Mouse (Mus musculus): ENCODE results near the gene Olfr653. TPM values are rescaled to one million over a fixed set of nuclear protein-coding genes. Genes with fewer than 3 reads are reported as not detected.

Gene Olfr653
- not detected for total RNA-seq (2021)

DNA sequence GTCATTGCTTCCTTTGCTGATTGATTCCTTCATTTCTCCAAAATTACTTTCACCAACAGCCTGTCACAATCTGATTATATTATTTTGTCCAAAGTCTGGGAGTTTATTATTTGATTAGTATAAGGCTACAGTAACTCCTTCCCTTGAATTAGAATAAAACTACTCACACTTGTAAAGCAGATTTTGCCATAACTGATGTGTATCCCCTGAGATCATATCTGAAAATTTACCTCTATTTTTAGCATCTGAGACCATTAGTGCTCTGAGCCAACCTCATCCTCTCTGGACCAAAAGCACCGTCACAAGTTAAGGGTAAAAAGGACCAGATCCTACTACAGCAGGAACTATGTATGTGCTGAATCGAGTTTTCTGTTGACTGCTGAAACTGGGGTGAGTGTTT, at the start of gene Olfr653:
Gene Olfr653 (plus strand): TSS at position 301 of the 400 bp plus-strand sequence.
- intact Hi-C loops (cut with DNase I) = no loop called here
- no peak for DNase-seq

DNA sequence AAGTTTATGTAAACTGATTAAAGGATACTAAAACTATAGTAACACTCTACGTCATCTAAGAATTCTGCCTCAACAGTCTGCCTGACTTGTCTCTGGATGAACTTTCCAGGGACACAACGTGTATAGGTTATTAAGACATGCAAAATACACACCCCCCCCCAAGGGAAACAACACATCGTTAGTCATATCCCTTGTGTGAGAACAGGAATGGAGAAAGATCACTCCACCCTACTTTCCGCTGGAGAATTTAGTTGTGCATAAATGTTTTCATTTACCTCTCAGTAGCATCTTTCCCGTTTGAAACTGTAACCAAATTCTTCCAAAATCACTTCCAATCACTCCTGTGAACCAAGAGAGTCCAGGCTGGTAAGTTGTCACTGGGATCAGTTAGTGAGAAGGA, 27.3 kb upstream of the Olfr653 start, which contains the start of gene Olfr651:
Gene Olfr651 (plus strand): TSS at position 301 of the 400 bp plus-strand sequence.
- intact Hi-C loops (cut with DNase I) = no loop called here
- DNase-seq = no peak

DNA sequence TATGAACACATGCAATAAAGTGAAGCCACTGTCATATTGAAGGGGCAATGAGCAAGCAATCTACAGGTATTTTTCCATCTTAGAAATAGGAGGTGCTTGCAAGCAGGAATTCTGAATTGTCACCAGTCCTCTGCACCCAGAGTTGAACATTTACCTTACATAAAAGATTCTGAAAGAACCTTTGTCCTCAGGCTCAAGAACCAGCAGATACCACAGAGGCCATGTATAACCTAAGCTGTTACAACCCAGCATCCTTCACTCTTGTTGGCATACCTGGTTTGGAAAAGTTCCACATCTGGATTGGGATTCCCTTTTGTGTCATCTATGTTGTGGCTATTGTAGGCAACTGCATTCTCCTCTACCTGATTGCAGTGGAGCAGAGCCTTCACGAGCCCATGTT, 24.4 kb upstream of the Olfr653 start:
- no peak for DNase-seq
- intact Hi-C loops (cut with DNase I) = no loop called here

DNA sequence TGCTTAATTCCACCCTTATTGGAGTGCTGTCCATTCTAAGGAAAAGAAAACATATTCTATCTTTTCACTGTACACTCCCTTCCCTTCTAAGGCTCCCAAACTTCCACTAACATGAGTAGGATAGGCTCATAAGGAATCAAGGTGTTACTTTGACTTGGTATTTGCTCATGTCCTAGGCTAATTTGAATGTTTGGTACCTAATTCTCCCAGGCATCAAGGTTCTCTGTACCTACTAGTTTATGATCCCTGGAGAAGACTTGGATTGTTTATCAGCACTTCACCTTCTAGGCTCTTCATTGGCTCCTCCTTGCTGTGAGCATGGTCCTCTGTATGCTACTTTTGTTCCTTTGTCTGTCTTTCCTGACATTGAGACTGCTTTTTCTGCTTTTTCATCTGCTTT, 16.5 kb upstream of the Olfr653 start, which contains the start of gene Olfr652:
Gene Olfr652 (plus strand): TSS at position 301 of the 400 bp plus-strand sequence.
- intact Hi-C loops (cut with DNase I) = no loop called here
- no peak for DNase-seq

DNA sequence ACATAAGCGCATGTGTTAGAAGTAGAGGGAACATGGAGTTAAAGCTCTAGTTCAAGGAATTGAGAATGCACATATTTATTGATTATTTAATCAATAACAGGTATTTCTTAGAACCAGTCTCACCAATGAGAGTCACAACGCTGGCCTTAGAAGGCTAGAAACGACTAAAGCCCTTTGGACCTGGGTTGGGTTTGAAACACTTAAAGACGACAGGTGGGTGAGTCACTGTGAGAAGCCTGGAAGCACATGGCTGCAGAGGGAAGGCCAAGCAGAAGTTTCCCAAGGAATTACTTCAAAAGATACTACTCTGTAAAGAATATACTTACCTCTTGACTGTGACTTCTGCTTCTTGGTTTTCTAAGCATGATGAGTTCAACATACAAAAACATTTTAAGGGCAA, 3.7 kb downstream of the Olfr653 start:
- intact Hi-C loops (cut with DNase I) = no loop called here
- DNase-seq = no peak

DNA sequence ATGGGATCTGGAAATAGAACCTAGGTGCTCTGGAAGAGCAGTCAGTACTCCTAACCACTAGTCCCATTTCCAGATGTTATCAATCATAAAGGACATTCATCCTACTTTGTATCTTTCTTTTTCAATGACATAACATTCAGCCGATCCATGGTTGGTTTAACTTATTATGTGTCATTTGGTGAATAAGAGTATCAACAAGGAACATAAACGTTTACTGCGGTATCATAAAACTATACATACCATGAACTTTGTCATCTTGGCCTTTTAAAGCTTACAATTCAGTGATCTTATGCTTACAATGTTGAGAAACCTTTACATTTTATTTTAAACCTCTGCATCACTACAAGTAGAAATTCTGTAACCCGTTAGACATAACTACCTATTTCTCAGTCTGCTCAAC, 4.3 kb downstream of the Olfr653 start:
- DNase-seq = no peak
- intact Hi-C loops (cut with DNase I) = no loop called here

DNA sequence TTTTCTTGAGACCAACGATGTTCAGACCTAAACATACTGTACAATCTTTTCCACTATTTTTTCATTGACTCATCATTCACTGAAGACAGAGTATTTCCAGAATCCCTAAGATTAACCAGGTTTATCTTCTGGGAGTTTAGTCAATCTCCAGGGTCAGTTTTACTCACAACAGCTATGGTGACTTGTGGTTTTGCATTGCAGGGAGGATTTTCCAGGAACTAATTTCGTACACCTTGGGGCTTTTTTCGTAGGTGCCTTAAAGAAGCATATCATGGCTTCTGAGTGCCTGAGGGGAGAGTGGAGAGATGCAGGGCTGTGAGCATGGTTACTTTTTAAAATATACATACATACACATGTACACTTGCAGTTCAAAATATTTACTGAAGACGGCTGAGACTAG, 9.6 kb downstream of the Olfr653 start, which contains the start of gene Olfr654:
Gene Olfr654 (plus strand): TSS at position 301 of the 400 bp plus-strand sequence.
- intact Hi-C loops (cut with DNase I) = no loop called here

DNA sequence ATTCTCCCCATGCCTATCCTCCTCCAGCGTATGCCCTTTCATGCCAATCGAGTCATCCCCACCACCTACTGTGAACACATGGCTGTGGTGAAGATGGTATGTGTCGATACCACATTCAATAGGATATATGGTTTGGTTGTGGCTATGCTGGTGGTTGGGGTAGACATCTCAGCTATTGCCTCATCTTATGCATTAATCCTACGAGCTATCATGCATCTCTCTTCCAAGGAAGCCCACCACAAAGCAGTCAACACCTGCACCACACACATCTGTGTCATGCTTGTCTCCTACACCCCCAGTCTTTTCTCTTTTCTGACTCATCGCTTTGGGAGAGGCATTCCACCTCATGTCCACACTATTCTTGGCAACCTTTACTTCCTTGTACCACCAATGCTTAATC, 11.2 kb downstream of the Olfr653 start:
- no peak for DNase-seq
- intact Hi-C loops (cut with DNase I) = no loop called here

More for the DNA sequence above, 9.6 kb downstream of the Olfr653 start, which contains the start of gene Olfr654:
- no peak for DNase-seq

DNA sequence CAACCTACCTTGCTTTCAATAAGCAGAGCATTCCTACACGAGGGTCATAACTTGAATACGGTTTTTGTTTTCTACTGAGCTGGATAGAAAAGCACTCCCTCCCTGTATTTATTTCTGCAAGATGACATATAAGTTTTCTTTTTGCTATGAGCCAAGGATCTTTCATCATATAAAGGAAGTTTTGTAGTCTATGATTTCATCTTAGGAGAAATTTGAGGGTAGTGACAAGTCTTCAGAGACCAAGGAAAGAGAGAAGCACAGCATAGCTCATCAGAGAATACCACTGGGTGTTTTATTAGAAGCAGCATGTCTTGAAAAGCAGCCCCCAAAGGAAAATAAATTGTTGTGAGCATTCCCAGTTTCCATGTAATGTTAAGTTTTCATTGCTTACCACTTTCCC, 24.6 kb downstream of the Olfr653 start, which contains the start of gene Olfr655:
Gene Olfr655 (minus strand): TSS at position 101 of the 400 bp plus-strand sequence.
- intact Hi-C loops (cut with DNase I) = loop anchor here (5.0 kb wide), 1 partner anchor 154 kb away; no protein-coding TSS in a partner anchor
- no peak for DNase-seq

DNA sequence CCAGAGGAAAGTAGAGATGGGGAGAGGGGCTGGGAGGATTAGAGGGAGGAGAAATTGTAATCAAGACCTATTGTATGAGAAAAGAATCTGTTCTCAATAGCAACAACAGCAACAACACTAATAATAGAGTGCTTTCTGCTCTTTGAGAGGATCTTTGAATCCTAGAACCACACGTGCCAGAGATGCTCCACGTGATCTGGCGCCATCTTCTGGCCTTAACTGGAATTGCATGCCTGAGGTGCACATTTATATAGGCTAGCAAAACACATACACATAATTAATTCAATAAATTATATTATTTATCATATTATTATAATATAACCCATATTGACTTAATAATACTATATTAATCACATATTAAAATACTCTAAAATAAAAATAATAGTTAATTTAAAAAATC, 26.1 kb downstream of the Olfr653 start:
- peak; percentile 7 to 31 for DNase-seq
- intact Hi-C loops (cut with DNase I) = loop anchor here (5.0 kb wide), 1 partner anchor 156 kb away; no protein-coding TSS in a partner anchor

DNA sequence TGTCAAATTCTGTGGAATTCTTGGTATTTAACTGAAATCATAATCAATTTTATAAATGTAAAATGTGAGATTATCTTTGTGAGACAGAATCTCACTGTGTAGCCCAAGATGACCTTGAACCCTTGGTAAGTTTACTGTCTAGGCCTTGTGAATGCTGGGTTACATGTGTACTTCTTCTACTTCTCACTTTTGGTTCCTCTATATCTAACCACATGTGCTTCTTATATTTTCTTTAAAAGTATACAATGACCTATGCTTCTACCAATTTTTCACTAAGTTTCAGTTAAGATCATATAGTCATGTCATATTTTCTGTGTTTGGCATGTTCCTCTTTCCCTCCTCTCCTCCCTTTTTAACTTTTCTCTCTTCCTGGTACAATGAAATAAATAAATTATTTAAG, 27.6 kb downstream of the Olfr653 start:
- intact Hi-C loops (cut with DNase I) = loop anchor here (5.0 kb wide), 1 partner anchor 157 kb away; no protein-coding TSS in a partner anchor
- DNase-seq = no peak

DNA sequence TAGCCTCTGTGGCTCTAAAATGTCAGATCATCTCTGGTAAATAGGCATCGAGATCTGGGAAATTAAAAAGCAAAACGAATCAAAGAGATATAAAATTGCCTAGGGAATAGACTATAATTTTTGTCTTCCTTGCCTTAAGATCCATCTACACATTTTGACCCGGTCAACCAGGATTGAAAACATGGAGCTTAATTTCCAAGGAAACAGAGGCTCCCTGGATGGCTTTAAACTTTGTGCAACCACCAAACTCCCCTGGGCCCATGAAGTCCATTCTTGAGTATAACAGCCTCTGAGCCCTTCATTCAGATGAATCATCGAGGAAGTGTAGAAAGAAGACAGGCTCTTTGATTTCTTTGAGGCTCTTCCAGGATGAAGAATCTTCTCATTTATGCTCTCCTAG, 36.5 kb downstream of the Olfr653 start, which contains the start of gene Olfr656:
Gene Olfr656 (plus strand): TSS at position 301 of the 400 bp plus-strand sequence.
- intact Hi-C loops (cut with DNase I) = no loop called here
- no peak for DNase-seq

DNA sequence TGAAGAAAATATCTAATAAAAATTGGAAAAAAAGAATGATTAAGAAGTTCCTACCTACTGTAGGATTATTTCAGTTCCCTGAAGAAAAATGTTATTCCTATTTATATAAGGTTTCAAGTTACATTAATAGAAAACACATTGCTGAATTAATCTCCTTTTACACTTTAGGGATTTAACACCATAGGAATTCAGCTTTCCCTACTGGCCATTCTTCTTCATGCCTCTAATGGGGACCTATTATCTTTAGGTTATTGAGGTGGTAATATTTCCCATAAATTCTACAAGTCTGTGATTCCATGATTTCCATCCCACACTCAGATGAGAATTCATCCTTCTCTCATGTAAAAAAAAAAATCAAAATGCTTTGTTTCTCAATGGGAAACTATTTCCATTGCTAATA, 47.4 kb downstream of the Olfr653 start, which contains the start of gene Olfr657:
Gene Olfr657 (plus strand): TSS at position 301 of the 400 bp plus-strand sequence.
- intact Hi-C loops (cut with DNase I) = no loop called here
- DNase-seq = no peak

Other genes with a start within 250 kb of the Olfr653 start
- gene Trim34b, start 247.8 kb upstream of the Olfr653 start, total RNA-seq (2021) = under 1 TPM; 0.26 to 0.35 TPM
- gene Trim12c, start 224.0 kb upstream of the Olfr653 start, total RNA-seq (2021) = 1 to 10 TPM; 4.5 to 4.9 TPM
- not detected for gene Trim30b, start 207.4 kb upstream of the Olfr653 start, total RNA-seq (2021)
- not detected for gene Trim30c, start 176.5 kb upstream of the Olfr653 start, total RNA-seq (2021)
- gene Trim30a, start 112.1 kb upstream of the Olfr653 start, total RNA-seq (2021) = 1 to 10 TPM; 1.6 to 2.5 TPM
- gene Trim30d, start 69.5 kb upstream of the Olfr653 start, total RNA-seq (2021) = under 1 TPM; 0.26 to 0.67 TPM
- gene Olfr651, start 27.2 kb upstream of the Olfr653 start, total RNA-seq (2021) = not detected
- not detected for gene Olfr652, start 16.4 kb upstream of the Olfr653 start, total RNA-seq (2021)
- gene Olfr654, start 9.7 kb downstream of the Olfr653 start, total RNA-seq (2021) = not detected
- gene Olfr655, start 24.5 kb downstream of the Olfr653 start, total RNA-seq (2021) = not detected
- gene Olfr656, start 36.6 kb downstream of the Olfr653 start, total RNA-seq (2021) = not detected
- not detected for gene Olfr657, start 47.5 kb downstream of the Olfr653 start, total RNA-seq (2021)
- not detected for gene Olfr658, start 70.0 kb downstream of the Olfr653 start, total RNA-seq (2021)
- gene Olfr659, start 89.4 kb downstream of the Olfr653 start, total RNA-seq (2021) = not detected
- gene Olfr661, start 109.2 kb downstream of the Olfr653 start, total RNA-seq (2021) = not detected
- not detected for gene Usp17le, start 200.2 kb downstream of the Olfr653 start, total RNA-seq (2021)